Mouse (Mus musculus): Measurements from ENCODE around the gene Tpgs1. TPM values are rescaled to one million over a fixed set of nuclear protein-coding genes. Genes with fewer than 3 reads are reported as not detected.
A peak's percentile ranks its signal among the peaks of the same experiment; 100 is the strongest.

Gene Tpgs1
- polyA plus RNA-seq, 1 experiment from 2014 or later = 41.9 TPM

- H3K4me2 ChIP-seq = peak overlapping the region; percentile 98
- H3K4me3 ChIP-seq = peak overlapping the region; percentile 75
- ATAC-seq (ENCODE audit: insufficient number of reproducible peaks, low FRiP score) = no peak
- H3K9me3 ChIP-seq (replicated peaks) = no peaks in the 10 kb centered on the region
- peak overlapping the region; percentile 96 for H3K9ac ChIP-seq
- WGBS = 4% methylated on average over 10 of the region's 10 CpGs
- peak overlapping the region; percentile 86 for H3K27ac ChIP-seq (ENCODE audit: poor library complexity, severe bottlenecking)
- no peaks in the 10 kb centered on the region for H3K27me3 ChIP-seq (replicated peaks)
- peaks cover 67% of the 10 kb centered on the region for H3K4me1 ChIP-seq (replicated peaks)
- peaks cover 31% of the 10 kb centered on the region for H3K36me3 ChIP-seq
These were observed 35.8 kb downstream of the Tpgs1 start for GRCm38 (mm10) chr10:79704970-79705360.

GRCm38 (mm10) chr10:79705951-79706350 lies 36.8 kb downstream of the Tpgs1 start:
- Histone ChIP-seq H3K36me3 (peaks cover 41% of the 10 kb centered on the region), H3K27me3 (replicated peaks) (no peaks in the 10 kb centered on the region), H3K27ac (ENCODE audit: poor library complexity, severe bottlenecking) (peak overlapping the region; percentile 86)

GRCm38 (mm10) chr10:79706406-79707094 lies 37.4 kb downstream of the Tpgs1 start:
- no peaks in the 10 kb centered on the region for H3K27me3 ChIP-seq (replicated peaks)
- 62% methylated on average over 5 of the region's 5 CpGs for WGBS
- H3K9ac ChIP-seq = peak overlapping the region; percentile 96
- peaks cover 47% of the 10 kb centered on the region for H3K36me3 ChIP-seq
- ATAC-seq (ENCODE audit: insufficient number of reproducible peaks, low FRiP score) = no peak
- H3K27ac ChIP-seq (ENCODE audit: poor library complexity, severe bottlenecking) = peak overlapping the region; percentile 86
- H3K4me2 ChIP-seq = peak overlapping the region; percentile 98
- H3K4me1 ChIP-seq (replicated peaks) = peaks cover 65% of the 10 kb centered on the region
- peak overlapping the region; percentile 75 for H3K4me3 ChIP-seq
- H3K9me3 ChIP-seq (replicated peaks) = no peaks in the 10 kb centered on the region

More at GRCm38 (mm10) chr10:79705951-79706350, 36.8 kb downstream of the Tpgs1 start:
- Histone ChIP-seq H3K9ac (peak overlapping the region; percentile 96), H3K4me1 (replicated peaks) (peaks cover 69% of the 10 kb centered on the region), H3K4me2 (peak overlapping the region; percentile 98), H3K4me3 (peak overlapping the region; percentile 75), H3K9me3 (replicated peaks) (no peaks in the 10 kb centered on the region)
- peak; percentile 73 for ATAC-seq (ENCODE audit: insufficient number of reproducible peaks, low FRiP score)
- 41% methylated on average over 5 of the region's 5 CpGs for WGBS

DNA sequence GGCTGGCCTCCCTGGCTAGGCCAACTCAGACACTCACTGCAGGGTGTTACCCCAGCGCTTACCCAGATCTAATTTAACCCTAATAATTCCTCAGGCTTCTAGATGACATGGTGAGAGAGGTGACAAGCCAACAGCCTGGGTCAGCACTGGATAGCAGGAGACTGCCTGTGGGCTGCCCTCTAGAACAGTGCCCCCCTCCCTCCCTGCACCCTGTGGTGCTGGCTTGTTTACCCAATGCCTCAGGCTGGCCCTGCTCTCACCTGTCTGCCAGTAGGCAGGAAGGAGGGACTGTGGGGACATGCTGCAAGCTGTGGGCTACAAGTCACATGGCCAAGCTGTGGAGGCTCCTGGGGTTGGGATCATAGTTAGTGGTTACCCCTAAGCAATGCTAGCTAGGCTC lies 38.0 kb downstream of the Tpgs1 start:
- ATAC-seq (ENCODE audit: insufficient number of reproducible peaks, low FRiP score) = no peak
- H3K27me3 ChIP-seq (replicated peaks) = no peaks in the 10 kb centered on the region
- 74% methylated on average over 1 of the region's 1 CpGs for WGBS
- peak overlapping the region; percentile 96 for H3K9ac ChIP-seq
- H3K9me3 ChIP-seq (replicated peaks) = no peaks in the 10 kb centered on the region
- peaks cover 61% of the 10 kb centered on the region for H3K4me1 ChIP-seq (replicated peaks)
- peak overlapping the region; percentile 75; the same call in 1 of the 2 replicates for H3K4me3 ChIP-seq
- no peak overlapping the region for H3K27ac ChIP-seq (ENCODE audit: poor library complexity, severe bottlenecking)
- peaks cover 53% of the 10 kb centered on the region for H3K36me3 ChIP-seq
- H3K4me2 ChIP-seq = peak overlapping the region; percentile 98

GRCm38 (mm10) chr10:79707759-79708158 lies 38.6 kb downstream of the Tpgs1 start:
- Histone ChIP-seq H3K9me3 (replicated peaks) (no peaks in the 10 kb centered on the region), H3K9ac (no peak overlapping the region), H3K4me3 (no peak overlapping the region), H3K27ac (ENCODE audit: poor library complexity, severe bottlenecking) (no peak overlapping the region), H3K36me3 (peaks cover 53% of the 10 kb centered on the region), H3K27me3 (replicated peaks) (no peaks in the 10 kb centered on the region), H3K4me1 (replicated peaks) (peaks cover 67% of the 10 kb centered on the region), H3K4me2 (peak overlapping the region; percentile 98)
- 44% methylated on average over 4 of the region's 4 CpGs for WGBS
- ATAC-seq (ENCODE audit: insufficient number of reproducible peaks, low FRiP score) = no peak

DNA sequence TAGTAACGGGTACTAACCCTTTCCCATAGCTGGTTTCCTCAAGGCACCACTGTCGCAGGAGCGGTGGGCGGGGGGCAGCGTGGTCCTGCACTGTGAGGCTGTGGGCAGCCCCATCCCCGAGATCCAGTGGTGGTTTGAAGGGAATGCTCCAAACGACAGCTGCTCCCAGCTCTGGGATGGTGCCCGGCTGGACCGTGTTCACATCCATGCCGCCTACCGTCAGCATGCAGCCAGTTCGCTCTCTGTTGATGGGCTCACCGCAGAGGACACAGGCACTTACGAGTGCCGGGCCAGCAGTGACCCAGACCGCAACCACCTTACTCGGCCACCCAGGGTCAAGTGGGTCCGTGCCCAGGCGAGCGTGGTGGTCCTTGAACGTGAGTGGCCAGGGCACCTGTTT lies 39.5 kb downstream of the Tpgs1 start:
- H3K27me3 ChIP-seq (replicated peaks) = no peaks in the 10 kb centered on the region
- peak overlapping the region; percentile 73 for H3K27ac ChIP-seq (ENCODE audit: poor library complexity, severe bottlenecking)
- peak overlapping the region; percentile 7; the same call in 1 of the 2 replicates for H3K4me3 ChIP-seq
- peak overlapping the region; percentile 45 for H3K4me2 ChIP-seq
- ATAC-seq (ENCODE audit: insufficient number of reproducible peaks, low FRiP score) = no peak
- H3K36me3 ChIP-seq = peaks cover 53% of the 10 kb centered on the region
- H3K4me1 ChIP-seq (replicated peaks) = peaks cover 69% of the 10 kb centered on the region
- H3K9me3 ChIP-seq (replicated peaks) = no peaks in the 10 kb centered on the region
- H3K9ac ChIP-seq = peak overlapping the region; percentile 39
- WGBS = 70% methylated on average over 21 of the region's 21 CpGs

GRCm38 (mm10) chr10:79709307-79709706 lies 40.1 kb downstream of the Tpgs1 start:
- Histone ChIP-seq H3K9me3 (replicated peaks) (no peaks in the 10 kb centered on the region), H3K4me1 (replicated peaks) (peaks cover 69% of the 10 kb centered on the region), H3K36me3 (peaks cover 53% of the 10 kb centered on the region), H3K27ac (ENCODE audit: poor library complexity, severe bottlenecking) (peak overlapping the region; percentile 73), H3K4me3 (peak overlapping the region; percentile 7; the same call in 1 of the 2 replicates), H3K4me2 (peak overlapping the region; percentile 45), H3K27me3 (replicated peaks) (peaks cover 5% of the 10 kb centered on the region; the same call in 1 of the 2 replicates), H3K9ac (0 out of 2 replicates have a peak overlapping the region, but pooled peaks have one; percentile 2)
- ATAC-seq (ENCODE audit: insufficient number of reproducible peaks, low FRiP score) = peak; percentile 22; the same call in 1 of the 2 replicates
- 16% methylated on average over 7 of the region's 7 CpGs for WGBS

DNA sequence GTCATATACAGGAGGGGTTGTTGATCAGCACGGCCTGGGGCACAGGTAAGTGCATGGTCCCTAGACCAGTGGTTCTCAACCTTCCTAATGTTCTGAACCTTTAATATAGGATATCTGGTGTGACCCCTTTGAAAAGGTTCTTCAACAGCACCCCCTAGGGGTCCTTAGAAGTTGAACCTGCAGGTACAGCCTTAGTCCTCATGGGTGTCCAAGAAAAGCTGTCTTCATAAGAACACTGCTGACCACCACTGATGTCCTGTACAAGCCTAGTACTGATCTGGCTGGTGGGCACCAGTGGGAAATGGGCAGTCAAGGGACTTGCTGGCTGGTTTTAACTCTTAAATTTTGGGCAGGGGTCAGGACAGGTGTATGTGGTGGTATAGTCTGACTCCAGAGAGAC lies 42.9 kb downstream of the Tpgs1 start:
- Histone ChIP-seq H3K4me2 (no peak overlapping the region), H3K9me3 (replicated peaks) (no peaks in the 10 kb centered on the region), H3K27ac (ENCODE audit: poor library complexity, severe bottlenecking) (no peak overlapping the region), H3K27me3 (replicated peaks) (peaks cover 31% of the 10 kb centered on the region), H3K9ac (no peak overlapping the region), H3K36me3 (peaks cover 45% of the 10 kb centered on the region), H3K4me1 (replicated peaks) (peaks cover 57% of the 10 kb centered on the region), H3K4me3 (no peak overlapping the region)
- WGBS = 82% methylated on average over 1 of the region's 1 CpGs
- ATAC-seq (ENCODE audit: insufficient number of reproducible peaks, low FRiP score) = no peak

GRCm38 (mm10) chr10:79712499-79713126 lies 43.4 kb downstream of the Tpgs1 start:
- no peak overlapping the region for H3K27ac ChIP-seq (ENCODE audit: poor library complexity, severe bottlenecking)
- peaks cover 37% of the 10 kb centered on the region for H3K27me3 ChIP-seq (replicated peaks)
- H3K4me3 ChIP-seq = no peak overlapping the region
- peak; percentile 76 for ATAC-seq (ENCODE audit: insufficient number of reproducible peaks, low FRiP score)
- H3K36me3 ChIP-seq = peaks cover 40% of the 10 kb centered on the region
- no peak overlapping the region for H3K9ac ChIP-seq
- no peaks in the 10 kb centered on the region for H3K9me3 ChIP-seq (replicated peaks)
- peaks cover 57% of the 10 kb centered on the region for H3K4me1 ChIP-seq (replicated peaks)
- 14% methylated on average over 4 of the region's 6 CpGs for WGBS
- H3K4me2 ChIP-seq = no peak overlapping the region

GRCm38 (mm10) chr10:79713163-79713562 lies 44.0 kb downstream of the Tpgs1 start:
- Histone ChIP-seq H3K4me1 (replicated peaks) (peaks cover 54% of the 10 kb centered on the region), H3K36me3 (peaks cover 39% of the 10 kb centered on the region), H3K9me3 (replicated peaks) (no peaks in the 10 kb centered on the region), H3K27me3 (replicated peaks) (peaks cover 43% of the 10 kb centered on the region), H3K4me2 (no peak overlapping the region), H3K4me3 (no peak overlapping the region), H3K9ac (no peak overlapping the region), H3K27ac (ENCODE audit: poor library complexity, severe bottlenecking) (no peak overlapping the region)
- no peak for ATAC-seq (ENCODE audit: insufficient number of reproducible peaks, low FRiP score)
- WGBS = 37% methylated on average over 1 of the region's 1 CpGs

DNA sequence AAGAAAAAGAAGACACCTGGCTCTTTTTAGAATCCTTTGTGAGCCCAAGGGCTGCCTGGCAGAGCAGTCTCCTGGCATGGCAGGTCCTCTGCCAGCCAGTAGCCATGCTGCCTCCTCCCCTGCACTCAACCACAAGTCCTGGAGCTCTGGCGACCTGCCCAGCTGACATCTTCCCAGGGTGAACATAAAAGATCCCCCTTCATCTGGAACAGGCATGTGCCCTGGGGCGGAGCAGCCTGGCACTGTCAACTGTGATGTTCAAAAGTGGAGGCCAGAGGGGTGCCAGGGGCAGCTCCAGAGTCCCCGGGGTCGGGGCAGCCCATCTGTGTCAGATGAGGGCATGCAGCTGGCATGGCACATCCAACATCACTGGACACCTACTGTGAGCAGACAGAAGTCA lies 45.8 kb downstream of the Tpgs1 start:
- H3K4me3 ChIP-seq = no peak overlapping the region
- no peak overlapping the region for H3K4me2 ChIP-seq
- peaks cover 35% of the 10 kb centered on the region for H3K4me1 ChIP-seq (replicated peaks)
- peaks cover 22% of the 10 kb centered on the region for H3K36me3 ChIP-seq
- WGBS = 69% methylated on average over 4 of the region's 4 CpGs
- H3K9me3 ChIP-seq (replicated peaks) = no peaks in the 10 kb centered on the region
- no peak overlapping the region for H3K27ac ChIP-seq (ENCODE audit: poor library complexity, severe bottlenecking)
- no peak overlapping the region for H3K9ac ChIP-seq
- no peak for ATAC-seq (ENCODE audit: insufficient number of reproducible peaks, low FRiP score)
- H3K27me3 ChIP-seq (replicated peaks) = peaks cover 61% of the 10 kb centered on the region
